Mouse (Mus musculus): Measurements from ENCODE around the gene Cbx6.
"Not testable (repeated sequence)": the region's sequence is repeated elsewhere in the genome, so short reads cannot be mapped to it uniquely, and the experiment has no call there.

The Cbx6 gene

GRCm38 (mm10) chr15:79830388-79830787 lies 4.1 kb downstream of the Cbx6 start:
- peak; percentile 66 to 74 for DNase-seq (ENCODE audit: low spot score in 2 of 2)

GRCm38 (mm10) chr15:79829431-79829830 lies 5.1 kb downstream of the Cbx6 start:
- no peak for DNase-seq (ENCODE audit: low spot score in 2 of 2)

GRCm38 (mm10) chr15:79828366-79829035 lies 6.0 kb downstream of the Cbx6 start:
- DNase-seq (ENCODE audit: low spot score in 2 of 2): peak in 1 of 2 experiments; percentile 31

- DNase-seq (ENCODE audit: low spot score in 2 of 2): no peak
Observed at GRCm38 (mm10) chr15:79827778-79828210, 6.7 kb downstream of the Cbx6 start.

- DNase-seq (ENCODE audit: low spot score in 2 of 2): no peak
Observed at GRCm38 (mm10) chr15:79827061-79827777, 7.3 kb downstream of the Cbx6 start.

GRCm38 (mm10) chr15:79826221-79826935 lies 8.1 kb downstream of the Cbx6 start:
- no peak for DNase-seq (ENCODE audit: low spot score in 2 of 2)

GRCm38 (mm10) chr15:79825146-79825825 lies 9.2 kb downstream of the Cbx6 start:
- no peak for DNase-seq (ENCODE audit: low spot score in 2 of 2)

GRCm38 (mm10) chr15:79823588-79824280 lies 10.8 kb downstream of the Cbx6 start:
- no peak for DNase-seq (ENCODE audit: low spot score in 2 of 2)

- DNase-seq (ENCODE audit: low spot score in 2 of 2): no peak
Observed at GRCm38 (mm10) chr15:79822265-79823199, 12.0 kb downstream of the Cbx6 start.

GRCm38 (mm10) chr15:79818325-79818724 lies 16.2 kb downstream of the Cbx6 start:
- DNase-seq (ENCODE audit: low spot score in 2 of 2): no peak

- no peak for DNase-seq (ENCODE audit: low spot score in 2 of 2)
Observed at GRCm38 (mm10) chr15:79813666-79814258, 20.7 kb downstream of the Cbx6 start.

- DNase-seq (ENCODE audit: low spot score in 2 of 2): not testable (repeated sequence)
Observed at GRCm38 (mm10) chr15:79812840-79813239, 21.6 kb downstream of the Cbx6 start.

GRCm38 (mm10) chr15:79810997-79811396 lies 23.5 kb downstream of the Cbx6 start:
- no peak for DNase-seq (ENCODE audit: low spot score in 2 of 2)

- DNase-seq (ENCODE audit: low spot score in 2 of 2): no peak
Observed at GRCm38 (mm10) chr15:79810061-79810460, 24.4 kb downstream of the Cbx6 start.

- no peak for DNase-seq (ENCODE audit: low spot score in 2 of 2)
Observed at GRCm38 (mm10) chr15:79808658-79809057, 25.8 kb downstream of the Cbx6 start.

- DNase-seq (ENCODE audit: low spot score in 2 of 2): peak in 1 of 2 experiments; percentile 45
Observed at GRCm38 (mm10) chr15:79808114-79808513, 26.4 kb downstream of the Cbx6 start.

GRCm38 (mm10) chr15:79807050-79807449 lies 27.4 kb downstream of the Cbx6 start:
- no peak for DNase-seq (ENCODE audit: low spot score in 2 of 2)

- no peak for DNase-seq (ENCODE audit: low spot score in 2 of 2)
Observed at GRCm38 (mm10) chr15:79805246-79805645, 29.2 kb downstream of the Cbx6 start.

GRCm38 (mm10) chr15:79804352-79805071 lies 30.0 kb downstream of the Cbx6 start, which contains the start of gene Nptxr:
Gene Nptxr (minus strand): TSS chr15:79804766.
- DNase-seq (ENCODE audit: low spot score in 2 of 2): peak in 1 of 2 experiments; percentile 61

Measured in frontal cortex, postnatal 14 days (tissue).